Mouse (Mus musculus) thymus, adult 2 months (tissue): ENCODE data around the gene Lgr5.

ENCODE experiments used
- CTCF ChIP-seq: fragments of 200-500 bp; IDR thresholded peaks from 2 replicates; pipeline ENCODE4 v1.5.1; 2012; ENCODE audit warnings: mild to moderate bottlenecking, control low read depth, low read length, moderate library complexity, borderline replicate concordance; ENCODE audit not compliant: control insufficient read depth, poor library complexity, insufficient read depth; ENCODE audit errors: extremely low read depth
- POLR2A ChIP-seq: fragments of 200-500 bp; IDR thresholded peaks from 2 replicates; pipeline ENCODE4 v1.6.1; 2012; ENCODE audit warnings: mild to moderate bottlenecking, low read length, control low read depth, moderate library complexity; ENCODE audit not compliant: control insufficient read depth, poor library complexity, insufficient read depth; ENCODE audit errors: extremely low read depth

DNA sequence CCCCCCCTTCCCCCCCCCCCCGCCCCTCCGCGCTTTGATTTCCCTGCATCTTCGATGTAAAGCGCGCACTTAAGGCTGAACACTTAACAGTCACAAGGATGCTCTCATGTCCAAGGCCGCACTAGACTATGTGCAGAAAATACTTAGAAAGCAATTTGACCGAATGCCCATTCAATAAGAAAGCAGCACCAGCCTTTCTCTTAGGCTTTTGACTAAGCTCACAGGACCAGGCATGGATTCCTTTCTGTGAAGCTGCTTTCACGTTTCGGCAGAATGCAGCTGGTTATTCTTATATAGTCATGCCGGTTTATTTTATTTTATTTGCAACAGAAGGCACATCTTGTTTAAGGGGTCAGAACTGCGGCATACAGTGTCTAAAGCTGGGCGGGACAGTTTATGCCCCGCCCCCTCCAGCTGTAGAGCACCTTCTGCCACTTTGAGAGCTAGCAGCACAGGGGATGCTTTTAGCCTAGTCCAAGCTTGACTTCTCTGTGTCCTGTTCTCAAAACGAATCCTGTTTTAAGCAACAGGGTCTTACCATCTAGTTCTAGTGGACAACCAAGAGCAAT lies 30.8 kb upstream of the Lgr5 start:
- TF ChIP-seq CTCF (no peak), POLR2A (no peak)
